Mouse (Mus musculus): ENCODE results near the gene Tmem132c.

Gene Tmem132c

DNA sequence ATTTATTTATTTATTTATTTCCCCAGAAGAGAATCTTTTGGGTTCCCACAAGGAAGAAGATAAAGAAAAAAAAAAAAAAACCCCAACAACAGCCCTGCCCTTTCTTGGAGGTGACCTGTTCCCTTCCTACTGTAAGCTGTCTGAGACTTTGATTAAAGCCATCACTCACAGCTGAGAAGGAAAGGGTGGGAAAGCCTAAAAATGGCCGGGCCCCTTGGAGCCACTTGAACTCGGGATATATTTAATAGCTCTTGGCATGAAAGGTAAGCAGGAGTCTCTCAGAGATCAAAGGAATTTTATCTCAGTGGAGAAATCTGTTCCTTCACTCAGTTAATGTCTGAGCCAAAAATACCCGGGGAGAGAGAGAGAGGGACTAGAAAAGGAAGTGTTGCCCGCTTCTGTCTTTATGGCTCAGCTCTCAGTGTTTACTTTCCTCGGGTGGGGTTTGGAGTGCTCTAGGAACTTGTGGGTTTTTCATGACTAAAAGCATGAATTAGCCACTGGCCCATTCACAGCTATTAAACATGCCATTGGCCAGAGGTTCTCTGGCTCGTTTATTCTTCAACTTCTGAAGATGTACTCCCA, 41.0 kb downstream of the Tmem132c start:
- DNase-seq (ENCODE audit: low spot score): no peak

DNA sequence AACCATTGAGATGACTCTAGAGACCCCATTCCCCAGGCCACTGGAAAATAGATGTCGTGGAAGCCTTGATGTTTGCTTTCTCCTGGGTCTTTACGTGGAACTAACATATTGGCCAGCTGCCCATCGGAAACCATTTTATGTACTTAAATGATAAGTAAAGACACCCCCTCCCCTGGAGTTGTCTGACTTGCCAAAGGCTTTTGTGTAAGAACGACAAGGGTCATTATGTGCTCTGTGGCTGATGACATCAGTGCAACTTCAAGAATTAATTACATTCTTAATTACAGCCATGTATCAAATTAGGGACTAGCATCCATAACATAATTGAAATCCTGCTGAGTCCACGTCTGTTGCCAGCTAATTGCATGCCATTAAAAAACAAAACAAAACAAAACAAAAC, 45.3 kb downstream of the Tmem132c start:
- no peak for DNase-seq (ENCODE audit: low spot score)

DNA sequence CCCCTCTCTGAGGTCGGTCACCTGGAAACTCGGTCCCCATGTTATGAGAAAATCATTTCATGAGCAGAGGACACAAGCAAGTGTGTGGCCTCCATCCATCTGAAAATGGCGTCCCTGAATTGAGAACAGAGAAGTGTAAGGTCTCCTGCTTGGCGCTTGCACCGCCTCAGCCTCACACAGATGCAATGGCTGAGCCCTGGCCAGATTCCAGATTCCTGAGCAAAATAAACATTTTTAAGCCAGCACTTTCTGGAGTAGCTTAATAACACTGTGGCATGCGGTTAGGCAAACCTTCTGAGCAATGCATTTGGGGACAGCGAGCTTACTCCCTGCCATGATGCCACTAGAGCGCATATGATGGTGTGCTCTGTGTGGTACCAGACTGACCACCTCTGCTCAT, 48.1 kb downstream of the Tmem132c start:
- DNase-seq (ENCODE audit: low spot score): no peak

DNA sequence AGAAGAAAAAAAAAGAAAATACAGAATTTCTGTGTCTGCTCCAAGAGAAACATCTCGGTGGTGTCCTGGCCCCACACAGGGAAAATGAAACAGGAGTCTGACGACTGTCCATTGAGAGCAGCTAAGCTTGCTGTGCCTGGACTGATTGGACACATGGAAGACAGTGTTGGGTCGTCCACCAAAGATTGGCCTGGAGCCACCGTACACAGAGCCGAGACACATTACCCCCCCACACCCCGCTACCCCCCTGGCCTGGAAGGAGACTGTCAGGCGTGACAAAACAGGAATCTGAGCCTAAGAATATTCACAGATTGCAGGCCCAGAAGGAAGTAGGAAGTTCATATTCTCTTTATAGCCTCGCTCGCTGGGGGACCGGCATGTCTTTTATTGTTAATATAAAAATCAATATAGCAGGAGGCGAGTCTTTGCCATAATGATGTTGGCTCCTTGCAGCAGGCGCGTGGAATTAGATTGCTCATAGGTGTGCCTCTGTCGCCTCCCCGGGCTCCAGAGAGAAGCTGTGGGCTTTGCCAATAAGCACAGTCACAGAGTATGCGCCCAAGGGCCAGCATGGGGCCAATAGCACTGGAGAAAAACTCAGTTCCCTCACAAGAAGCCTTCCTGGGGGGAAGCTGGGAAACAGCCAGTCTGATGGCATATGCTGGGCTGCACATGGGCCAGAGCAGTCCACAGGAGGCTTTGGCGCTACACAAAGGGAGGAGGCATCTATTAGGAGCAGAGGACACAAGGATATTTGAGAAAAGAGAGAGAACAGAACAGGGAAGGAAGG, 49.0 kb downstream of the Tmem132c start:
- DNase-seq (ENCODE audit: low spot score): no peak

DNA sequence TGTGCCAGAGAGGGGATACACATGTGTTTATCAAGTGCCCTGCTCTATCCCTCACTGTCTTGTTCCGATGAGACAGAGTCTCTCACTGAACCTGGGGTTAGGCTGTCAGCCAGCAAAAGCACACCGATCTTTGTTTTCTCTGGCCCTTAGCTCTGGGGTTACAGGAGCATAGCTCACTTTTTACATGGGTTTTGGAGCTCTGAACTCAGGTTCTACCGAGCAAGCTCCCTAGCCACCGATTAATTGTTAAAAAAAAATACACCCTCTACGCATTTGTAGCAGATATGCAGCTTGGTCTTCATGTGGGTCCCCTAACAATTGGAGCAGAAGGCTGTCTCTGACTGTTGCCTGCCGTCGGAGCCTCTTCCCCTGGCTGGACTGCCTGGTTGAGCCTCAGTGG, 50.0 kb downstream of the Tmem132c start:
- DNase-seq (ENCODE audit: low spot score): no peak

DNA sequence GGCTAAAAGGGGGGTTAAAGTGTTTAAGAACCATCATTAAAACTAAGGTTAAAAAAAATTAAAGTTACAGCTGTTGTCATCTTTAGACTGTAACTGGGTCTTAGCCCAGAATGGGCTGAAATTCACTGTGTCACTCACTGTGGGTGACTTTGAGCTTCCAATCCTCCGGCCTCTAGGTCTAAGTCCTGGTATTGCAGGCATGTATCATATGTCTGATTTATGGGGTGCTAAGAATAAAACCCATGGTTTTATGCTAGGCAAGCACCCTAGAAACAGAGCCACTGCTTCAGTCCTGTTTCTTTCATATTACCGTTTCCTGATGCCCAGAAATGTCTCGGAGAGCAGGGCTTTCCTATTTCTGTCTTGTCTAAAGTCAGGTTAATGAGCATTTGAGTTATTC, 52.1 kb downstream of the Tmem132c start:
- DNase-seq (ENCODE audit: low spot score): no peak

DNA sequence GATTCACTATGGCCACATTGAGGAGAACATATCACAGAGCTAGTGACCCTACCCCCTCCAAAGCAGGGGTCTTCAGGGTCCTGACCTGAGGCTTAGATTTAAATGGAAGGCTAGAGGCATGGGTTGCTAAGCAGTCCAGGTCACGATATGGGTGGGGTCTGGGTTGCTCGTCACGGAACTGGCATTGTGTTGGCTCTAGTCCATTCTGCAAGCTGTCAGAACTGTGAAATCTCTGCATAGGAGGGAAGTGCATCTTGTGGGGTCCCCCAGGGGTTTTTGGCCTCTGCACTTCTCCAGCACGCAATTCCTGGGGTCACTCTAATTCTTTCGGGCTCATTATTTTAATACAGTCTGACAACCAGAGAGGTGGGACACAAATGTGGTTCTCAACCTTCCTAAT, 55.9 kb downstream of the Tmem132c start:
- DNase-seq (ENCODE audit: low spot score): no peak

DNA sequence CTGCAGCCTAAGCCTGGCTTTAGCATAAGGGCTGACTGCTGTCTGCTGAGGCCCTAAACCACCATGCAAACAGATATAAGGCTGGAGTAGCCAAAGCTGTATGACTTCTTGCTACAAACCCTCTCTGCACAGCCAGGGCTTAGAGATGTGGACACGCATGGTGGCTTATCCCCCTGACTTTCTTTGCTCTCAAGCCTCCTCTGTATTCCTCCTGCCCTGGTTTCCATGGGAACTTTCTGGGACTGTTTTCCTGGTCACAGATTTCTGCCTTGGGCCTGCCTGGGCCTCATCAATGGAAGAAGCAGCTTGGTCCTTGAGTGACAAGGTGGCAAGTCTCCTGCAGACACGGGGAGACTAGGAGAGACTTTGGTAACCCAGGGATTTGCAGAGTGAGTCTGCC, 56.5 kb downstream of the Tmem132c start:
- no peak for DNase-seq (ENCODE audit: low spot score)

DNA sequence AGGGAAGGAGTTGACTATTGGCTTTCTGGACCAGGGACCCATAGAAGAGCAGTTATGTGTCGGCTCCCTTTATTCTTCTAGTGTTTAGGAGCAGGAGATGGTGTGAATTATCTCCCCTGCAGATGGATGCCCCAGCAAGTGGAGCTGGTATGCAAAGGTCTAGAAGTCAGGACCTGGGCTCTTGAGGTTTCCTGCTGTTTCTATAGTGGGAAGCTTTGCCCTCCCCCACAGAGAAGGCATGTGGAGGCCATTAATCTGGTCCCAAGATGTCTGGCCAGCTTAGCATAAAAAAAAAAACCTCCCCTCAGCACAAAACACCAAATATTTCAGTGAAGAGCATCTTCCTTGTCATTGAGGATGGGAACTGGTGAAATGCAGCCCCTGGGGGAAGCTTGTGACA, 57.4 kb downstream of the Tmem132c start:
- no peak for DNase-seq (ENCODE audit: low spot score)

DNA sequence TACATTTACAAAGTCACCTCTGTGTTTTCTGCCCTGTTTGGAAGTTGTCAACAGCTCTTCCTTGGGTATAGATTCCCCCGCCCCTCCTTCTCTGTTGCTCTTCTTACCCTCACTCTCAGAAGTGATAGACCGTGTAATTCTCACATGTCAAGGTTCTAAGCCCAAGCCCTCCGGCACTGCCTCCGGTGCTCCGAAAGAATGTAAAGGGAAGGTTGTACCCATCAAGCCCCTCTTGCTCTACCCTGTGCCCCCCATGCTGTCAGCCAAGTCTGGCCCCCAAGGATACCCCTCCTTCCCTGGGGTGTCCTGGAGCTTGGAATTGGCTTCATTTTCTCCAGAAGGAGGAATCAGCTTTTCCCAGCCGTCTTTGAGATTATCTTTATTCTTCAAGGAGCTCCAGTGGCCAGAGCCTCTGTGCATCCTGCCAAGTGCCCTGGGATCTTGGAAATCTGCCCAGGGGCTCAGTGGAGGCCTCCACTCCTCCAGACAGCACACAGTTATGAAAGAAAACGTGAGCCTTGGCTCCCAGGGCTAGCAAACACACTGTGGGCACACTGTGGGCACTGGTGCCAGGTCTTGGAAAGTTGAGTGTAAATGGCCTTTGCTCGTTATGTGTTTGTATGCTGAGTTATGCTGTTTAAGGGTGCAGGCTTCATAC, 59.1 kb downstream of the Tmem132c start:
- DNase-seq (ENCODE audit: low spot score): peak; percentile 76

DNA sequence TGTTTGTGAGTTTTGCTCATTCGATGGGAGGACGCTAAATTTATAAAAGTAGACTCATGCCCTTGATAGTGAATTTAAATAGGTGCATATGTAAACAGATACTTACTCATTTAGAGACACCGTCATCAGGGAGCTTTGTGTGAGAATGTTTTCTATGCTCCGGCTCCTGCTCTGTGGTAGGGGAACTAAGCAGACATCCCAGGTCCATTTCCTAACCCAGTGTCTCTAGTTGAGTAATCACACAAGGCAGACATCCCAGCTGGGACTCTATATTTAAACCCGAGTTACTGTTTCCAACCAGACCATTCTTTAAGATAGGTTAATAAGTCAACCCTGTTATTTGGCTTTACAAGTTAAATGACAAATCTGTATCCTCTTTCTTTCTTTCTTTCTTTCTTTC, 63.7 kb downstream of the Tmem132c start:
- no peak for DNase-seq (ENCODE audit: low spot score)

DNA sequence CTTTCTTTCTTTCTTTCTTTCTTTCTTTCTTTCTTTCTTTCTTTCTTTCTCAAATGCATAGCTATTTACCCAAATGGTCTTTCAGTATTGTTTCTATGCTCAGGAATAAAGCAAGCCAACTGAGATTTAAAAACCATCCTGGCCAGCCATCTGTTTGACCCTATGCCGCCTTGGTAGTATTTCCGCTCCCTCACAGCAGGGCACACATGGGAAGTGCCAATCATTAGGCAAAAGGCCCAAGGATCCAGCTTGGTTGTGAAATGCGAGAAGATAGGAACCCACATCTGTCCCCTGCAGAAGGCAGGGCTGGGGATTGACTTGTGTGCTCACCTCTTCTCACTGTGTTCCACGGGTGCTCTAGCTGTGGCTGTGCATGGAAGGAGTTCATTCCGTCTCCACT, 64.1 kb downstream of the Tmem132c start:
- no peak for DNase-seq (ENCODE audit: low spot score)

DNA sequence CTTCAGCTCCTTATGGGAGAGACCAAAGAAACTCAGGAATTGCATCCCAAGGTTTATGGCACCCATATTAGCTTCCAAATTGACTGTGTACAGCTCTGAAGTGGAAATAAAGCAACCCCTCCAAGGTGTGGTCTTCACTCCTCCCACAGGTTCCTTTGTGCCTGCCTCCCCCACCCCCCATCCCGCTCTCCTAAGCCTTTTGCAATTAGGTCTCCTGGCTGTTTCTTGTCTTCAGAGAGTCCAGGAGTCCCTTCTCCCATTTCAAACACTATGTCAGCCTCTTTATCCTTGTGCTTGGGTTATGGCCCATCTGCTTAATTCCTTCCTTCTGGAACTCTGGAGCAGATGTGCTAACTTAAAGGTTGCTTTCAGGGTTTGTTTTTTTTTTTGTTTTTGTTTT, 65.1 kb downstream of the Tmem132c start:
- DNase-seq (ENCODE audit: low spot score): no peak

DNA sequence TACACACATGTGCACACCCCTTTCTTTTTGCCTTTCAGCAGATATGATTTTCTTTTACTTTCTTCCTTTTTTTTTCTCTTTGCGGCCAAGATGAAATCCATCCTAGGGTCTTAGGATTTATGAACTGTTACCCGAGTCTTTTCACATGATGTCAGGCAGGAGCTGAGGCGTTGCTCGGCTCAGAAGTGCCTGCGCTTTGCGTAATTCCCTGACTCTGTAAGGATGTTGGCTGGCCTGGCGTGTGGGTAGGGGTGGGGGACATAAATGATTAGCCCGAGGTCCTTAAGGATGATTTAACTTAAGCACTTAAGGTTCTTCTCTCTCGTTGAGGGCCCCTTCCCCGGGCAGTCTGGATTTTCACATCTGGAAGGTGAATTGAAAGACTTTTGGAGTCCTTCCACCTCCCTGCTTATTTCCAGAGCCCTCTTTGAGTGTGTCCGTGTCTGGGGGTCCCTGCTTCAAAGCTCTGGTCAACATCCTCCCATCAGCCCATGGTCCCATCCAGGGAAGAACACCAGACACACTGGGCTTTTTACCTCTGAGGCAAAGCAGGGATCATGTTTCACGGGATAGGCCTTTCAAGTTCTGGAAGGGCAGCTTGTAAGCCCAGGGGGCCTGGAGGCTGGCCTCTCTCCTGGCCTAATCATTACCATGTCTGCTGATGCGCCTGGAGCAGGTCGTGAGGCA, 68.9 kb downstream of the Tmem132c start:
- DNase-seq (ENCODE audit: low spot score): no peak

DNA sequence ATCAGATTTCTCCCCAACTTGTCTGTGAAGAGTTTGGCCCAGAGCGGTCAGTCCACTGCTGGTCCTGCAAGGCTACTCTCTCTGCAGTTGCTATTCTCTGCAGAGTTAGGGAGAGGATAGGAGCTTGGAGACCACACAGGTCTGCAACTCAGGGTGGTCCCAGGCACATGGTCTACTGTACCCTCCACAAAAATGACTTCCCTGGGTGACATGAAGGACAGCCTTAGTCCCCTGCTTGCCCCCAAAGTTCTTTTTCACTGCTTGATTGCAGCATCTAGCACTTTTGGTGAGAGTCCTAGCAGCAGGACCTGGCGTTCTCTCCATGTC, 69.4 kb downstream of the Tmem132c start:
- DNase-seq (ENCODE audit: low spot score): no peak

DNA sequence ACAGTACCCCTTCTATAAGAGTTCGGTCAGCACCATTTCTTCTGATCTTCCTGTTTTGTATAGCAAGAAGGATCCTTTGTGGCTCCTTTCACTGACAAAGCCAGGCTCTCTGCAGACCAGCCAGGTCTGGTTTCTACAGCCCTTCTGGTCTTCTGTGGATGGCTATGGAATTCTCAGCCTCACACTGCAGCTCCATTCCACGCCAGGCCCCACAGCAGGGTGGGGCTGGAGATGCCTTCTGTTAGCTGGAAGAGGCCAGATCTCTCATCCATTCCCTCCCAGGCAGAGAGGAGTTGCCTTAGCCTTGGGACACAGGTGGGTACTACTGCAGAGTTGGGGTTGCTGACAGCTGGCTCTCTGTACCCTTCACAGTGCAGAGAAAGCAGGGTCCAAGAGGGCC, 72.0 kb downstream of the Tmem132c start:
- DNase-seq (ENCODE audit: low spot score): no peak

DNA sequence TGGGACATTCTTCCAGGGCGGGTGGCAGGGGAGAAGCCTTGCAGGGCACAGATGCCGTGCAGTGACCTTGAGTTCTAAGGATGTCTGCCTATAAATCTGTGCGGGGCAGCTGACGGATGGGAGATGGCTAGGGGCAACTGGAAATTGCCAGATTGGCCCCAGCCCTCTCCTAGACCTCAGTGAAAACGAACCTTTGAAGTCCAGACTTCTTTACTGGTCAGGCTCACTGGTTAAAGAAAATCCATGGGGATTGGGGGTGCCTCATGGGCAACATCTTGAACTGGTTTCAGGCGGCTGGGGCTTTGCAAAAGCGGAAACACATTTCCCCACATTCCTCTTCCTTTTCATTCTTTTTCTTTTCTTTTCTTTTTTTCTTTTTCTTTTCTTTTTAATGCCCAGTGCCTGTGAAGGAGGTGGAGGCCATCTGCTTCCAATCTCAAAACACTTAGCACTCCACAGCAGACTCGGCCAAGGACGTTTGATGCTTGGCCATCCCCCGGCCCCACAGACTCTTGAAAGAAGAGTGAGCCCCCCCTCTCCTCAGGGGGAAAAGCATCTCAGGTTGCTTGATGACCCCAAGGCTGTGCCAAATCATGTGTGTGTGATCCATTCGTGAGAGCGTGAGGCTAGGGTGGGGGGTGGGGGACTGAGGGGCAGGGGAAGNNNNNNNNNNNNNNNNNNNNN, 77.6 kb downstream of the Tmem132c start:
- no peak for DNase-seq (ENCODE audit: low spot score)

DNA sequence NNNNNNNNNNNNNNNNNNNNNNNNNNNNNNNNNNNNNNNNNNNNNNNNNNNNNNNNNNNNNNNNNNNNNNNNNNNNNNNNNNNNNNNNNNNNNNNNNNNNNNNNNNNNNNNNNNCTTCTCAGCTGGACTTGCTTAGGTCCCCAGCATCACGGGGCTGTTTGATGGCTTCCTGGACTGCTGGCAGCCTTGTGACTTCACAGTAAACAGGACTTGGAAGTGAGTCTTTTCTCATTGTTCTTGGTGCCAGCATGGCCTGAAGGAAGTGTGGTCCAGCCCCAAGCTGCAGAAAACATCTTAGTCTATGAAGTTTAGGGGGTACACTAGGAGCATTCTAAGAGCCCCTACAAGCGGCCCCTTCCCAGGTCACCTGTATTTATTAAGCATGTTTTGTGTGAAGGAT, 83.0 kb downstream of the Tmem132c start:
- DNase-seq (ENCODE audit: low spot score): no peak

DNA sequence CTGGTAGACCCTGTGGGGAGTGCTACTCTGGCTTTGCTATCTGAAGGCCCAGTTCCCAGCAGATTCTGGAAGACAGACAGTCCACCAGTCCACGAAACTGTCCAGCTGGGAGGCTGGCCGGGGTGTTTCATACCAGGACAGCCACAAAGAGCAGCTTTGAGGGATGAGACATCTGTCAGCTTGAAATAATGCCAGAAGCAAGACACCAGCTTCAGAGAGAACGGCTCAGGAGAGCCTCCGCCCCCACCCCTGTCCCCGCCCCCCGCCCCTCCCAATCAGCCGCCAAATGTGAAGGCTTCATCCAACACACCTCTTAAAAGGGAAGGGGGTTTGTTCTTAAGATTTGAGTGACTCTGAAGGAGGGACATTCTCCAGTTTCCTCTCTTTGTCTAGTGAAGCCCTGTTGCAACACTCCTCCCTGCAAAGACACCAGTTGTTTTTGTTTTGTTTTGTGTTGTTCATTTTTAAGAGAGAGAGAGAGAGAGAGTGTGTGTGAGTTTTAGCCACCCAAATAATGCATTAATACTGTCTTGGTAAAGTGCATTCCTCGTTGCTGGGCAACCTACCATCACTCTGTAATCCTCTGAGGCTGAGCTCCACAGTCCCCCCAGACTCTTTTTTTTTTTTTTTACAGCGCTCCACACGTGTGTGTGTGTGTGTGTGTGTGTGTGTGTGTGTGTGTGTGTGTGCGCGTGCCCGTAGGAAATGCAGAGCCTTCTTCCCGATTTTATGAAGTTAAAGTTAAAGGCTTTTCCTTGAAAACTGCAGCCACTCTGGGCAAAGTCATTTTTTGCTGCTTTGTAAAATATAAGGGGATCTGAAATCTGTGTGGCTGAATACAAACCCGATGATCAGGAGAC, 94.7 kb downstream of the Tmem132c start:
- DNase-seq (ENCODE audit: low spot score): no peak

DNA sequence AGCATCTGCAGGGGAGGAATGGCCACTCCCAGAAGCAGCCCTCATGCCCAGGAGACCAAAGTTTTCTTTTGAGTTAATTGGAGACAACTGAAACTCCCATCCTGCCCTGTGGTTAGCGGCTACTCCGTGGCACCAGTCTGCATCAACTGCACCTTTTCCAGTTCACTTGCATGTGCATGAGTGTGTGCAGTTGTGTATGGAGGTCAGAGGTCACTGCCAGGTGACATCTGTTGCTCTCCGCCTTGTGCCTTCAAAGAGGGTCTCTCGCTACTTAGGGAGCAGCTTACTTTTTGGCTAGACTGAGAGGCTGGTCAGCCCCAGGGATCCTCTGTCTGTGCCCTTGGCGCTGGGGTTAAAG, 95.3 kb downstream of the Tmem132c start:
- no peak for DNase-seq (ENCODE audit: low spot score)

DNA sequence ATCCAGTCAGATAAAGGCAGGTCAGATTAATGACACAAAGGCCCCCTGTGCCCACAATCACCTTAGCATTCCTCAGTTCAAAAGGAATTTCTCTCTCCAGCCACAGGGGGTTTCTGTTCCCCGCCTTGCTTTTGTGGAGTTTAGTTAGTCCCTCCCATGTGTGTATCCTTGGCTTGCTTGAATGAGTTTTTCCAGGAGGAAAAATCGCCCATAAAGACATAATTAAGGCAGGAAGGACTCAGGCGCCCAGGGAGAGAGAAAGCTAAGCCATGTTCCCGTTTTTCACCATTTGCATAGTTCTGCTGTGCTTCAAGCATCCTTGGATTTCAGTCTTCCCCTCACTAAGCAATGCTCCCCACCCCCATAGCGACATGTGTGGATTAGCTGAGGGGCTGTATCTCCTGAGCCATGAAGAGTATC, 97.4 kb downstream of the Tmem132c start:
- no peak for DNase-seq (ENCODE audit: low spot score)

DNA sequence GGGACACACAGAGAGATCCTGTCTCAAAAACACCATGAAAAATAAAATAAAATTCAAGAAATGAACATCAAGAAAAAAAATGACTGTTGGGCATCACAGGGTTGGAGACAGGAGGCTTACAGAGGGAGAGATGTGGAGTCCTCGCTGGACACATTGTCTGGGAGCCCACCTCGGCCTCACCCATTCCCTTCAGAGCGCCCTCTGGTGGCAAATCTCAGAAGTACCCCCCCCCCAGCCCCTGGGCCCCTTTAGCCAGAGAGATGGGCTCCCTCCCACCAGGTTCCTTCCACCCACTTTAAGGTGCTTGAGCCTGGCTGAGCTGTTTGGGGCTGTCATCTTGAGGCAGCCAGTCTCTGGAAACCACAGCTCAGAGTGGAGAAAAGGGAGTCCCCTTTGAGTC, 99.5 kb downstream of the Tmem132c start:
- no peak for DNase-seq (ENCODE audit: low spot score)

Data from testis, postnatal 14 days (tissue).